Mouse (Mus musculus): ENCODE results near the gene Galc.
"Not testable (repeated sequence)": the region's sequence is repeated elsewhere in the genome, so short reads cannot be mapped to it uniquely, and the experiment has no call there.

The Galc gene

GRCm38 (mm10) chr12:98255373-98255995 is 3.8 kb downstream of the Galc start:
- no peak for DNase-seq (ENCODE audit: low spot score in 2 of 2)

- no peak for DNase-seq (ENCODE audit: low spot score in 2 of 2)
Observed at GRCm38 (mm10) chr12:98252417-98252816, 6.8 kb downstream of the Galc start.

- no peak for DNase-seq (ENCODE audit: low spot score in 2 of 2)
Observed at GRCm38 (mm10) chr12:98250327-98250726, 8.9 kb downstream of the Galc start.

DNA sequence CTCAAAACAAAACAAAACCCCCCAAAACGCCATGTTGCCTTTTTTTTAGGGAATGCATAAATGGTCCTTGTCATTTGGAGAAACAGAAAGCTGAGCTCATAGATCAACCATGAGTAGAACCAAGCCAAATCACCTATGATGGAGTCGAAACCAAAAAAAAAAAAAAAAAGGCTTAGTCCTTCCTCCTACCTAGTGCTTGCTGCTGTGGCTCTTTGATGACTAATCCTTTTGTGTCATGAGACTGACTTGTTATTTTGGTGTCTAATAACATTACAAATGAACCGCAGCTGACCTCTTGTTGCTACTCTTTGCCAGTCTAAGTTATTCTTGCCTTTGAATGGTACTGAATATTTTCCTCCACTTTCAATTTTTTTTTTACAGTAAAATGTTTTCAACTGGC is 9.6 kb downstream of the Galc start:
- no peak for DNase-seq (ENCODE audit: low spot score in 2 of 2)

DNA sequence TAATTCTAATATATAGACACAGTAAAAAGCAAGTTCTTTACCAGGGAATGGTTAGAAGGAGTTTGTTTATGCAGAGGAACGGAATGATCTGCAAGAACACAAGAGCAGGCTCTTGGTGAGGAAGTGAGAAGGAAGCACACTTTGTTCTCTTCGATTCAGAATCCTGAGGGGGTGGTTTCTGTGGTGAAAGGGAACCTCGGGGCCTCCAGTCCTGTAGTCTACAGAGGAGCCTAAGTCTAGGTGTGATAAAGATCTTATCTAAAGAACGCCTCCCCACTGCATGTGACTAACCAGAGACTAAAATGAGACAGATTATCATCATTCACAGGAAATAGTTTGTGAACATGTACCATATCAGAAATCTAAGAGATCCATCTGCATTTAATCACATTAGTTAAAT is 12.4 kb downstream of the Galc start:
- peak; percentile 36 to 40 for DNase-seq (ENCODE audit: low spot score in 2 of 2)

DNA sequence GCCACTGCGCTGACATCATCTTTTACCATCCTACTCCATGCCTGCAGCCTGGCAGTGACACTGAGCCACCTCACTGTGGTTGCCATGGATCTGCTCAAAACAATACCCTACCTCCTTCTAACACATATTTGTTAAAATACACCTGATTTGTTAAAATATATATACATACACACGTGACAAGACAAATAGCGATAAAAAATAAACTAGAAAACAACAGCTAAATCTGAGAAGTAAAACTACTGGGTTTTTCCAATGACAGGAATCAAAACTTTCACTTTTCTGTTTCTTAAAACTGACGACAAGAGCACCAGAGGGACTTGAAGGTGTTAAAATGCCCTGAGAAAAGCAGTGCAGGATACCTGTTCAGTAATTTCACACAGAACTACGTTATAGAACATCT is 14.4 kb downstream of the Galc start:
- DNase-seq (ENCODE audit: low spot score in 2 of 2) = no peak

GRCm38 (mm10) chr12:98244161-98244560 is 15.1 kb downstream of the Galc start:
- no peak for DNase-seq (ENCODE audit: low spot score in 2 of 2)

DNA sequence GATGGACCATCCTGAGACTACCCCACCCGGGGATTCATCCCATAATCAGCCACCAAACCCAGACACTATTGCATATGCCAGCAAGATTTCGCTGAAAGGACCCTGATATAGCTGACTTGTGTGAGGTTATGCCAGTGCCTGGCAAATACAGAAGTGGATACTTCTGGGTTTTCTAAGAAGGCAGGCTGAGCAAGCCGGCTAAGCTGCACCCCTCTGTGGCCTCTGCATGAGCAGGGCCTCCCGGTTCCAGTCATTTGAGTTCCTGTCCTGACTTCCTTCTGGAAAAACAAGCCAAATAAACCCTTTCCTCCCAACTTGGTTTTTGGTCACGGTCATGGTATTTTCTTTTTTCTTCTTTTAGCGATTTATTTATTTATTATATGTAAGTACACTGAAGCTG is 20.8 kb downstream of the Galc start:
- DNase-seq (ENCODE audit: low spot score in 2 of 2) = not testable (repeated sequence)

GRCm38 (mm10) chr12:98227037-98227436 is 32.2 kb downstream of the Galc start:
- DNase-seq (ENCODE audit: low spot score in 2 of 2) = no peak

DNA sequence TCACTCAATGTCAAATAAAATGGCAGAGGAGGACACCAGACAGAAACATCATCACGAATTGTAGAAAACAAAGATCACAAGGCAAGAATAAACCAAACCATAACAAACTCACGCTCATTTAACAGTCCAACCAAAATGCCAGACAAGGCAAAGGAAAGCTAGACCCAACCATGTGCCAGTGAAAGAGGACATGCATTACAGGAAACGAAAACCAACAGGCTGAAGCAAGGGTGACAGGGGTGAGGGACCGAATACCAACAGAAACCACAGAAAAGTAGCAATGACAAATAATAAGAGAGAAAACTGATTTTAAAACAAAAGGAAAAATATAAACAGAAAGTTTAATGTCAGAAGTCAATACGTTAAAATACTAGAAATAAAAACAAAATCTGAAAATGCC is 36.0 kb downstream of the Galc start:
- DNase-seq (ENCODE audit: low spot score in 2 of 2) = no peak

DNA sequence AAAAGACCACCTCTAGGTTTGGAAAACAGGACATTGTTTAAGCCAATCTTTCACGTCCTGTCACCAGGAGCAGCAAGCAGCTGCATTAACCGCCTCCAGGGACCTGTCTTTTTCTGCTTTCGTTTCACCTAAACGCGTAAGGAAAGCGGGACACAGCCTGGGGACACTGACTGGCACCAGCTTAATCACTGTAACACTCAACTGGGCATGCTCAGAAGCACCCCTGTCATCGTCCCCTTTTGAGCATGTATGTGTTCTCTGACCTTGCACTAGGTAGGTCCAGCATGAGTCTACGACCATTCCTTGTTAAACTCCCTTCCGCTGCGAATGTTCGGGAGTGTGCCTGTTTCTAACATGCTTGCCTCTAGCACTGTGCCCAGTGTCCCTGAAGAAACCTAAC is 42.8 kb downstream of the Galc start:
- no peak for DNase-seq (ENCODE audit: low spot score in 2 of 2)

DNA sequence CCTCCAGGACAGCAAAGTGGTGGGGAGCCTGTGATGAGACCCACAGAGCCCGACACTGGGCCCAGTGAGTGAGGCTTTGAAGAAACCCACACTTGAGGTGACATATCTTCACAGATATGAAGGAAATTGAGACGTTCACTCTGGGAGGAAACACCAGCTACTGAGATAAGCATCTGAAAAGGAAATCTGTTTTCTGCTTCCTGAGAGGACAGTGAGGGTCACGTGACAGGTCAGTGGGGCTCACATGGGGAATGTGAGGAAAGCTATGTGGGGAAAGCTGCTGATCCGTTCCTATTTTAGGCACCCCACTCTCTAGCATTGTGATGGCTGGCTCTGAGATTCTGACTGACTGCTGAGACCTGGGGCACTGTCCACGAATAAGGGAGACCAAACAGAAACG is 43.7 kb downstream of the Galc start:
- DNase-seq (ENCODE audit: low spot score in 2 of 2) = no peak

DNA sequence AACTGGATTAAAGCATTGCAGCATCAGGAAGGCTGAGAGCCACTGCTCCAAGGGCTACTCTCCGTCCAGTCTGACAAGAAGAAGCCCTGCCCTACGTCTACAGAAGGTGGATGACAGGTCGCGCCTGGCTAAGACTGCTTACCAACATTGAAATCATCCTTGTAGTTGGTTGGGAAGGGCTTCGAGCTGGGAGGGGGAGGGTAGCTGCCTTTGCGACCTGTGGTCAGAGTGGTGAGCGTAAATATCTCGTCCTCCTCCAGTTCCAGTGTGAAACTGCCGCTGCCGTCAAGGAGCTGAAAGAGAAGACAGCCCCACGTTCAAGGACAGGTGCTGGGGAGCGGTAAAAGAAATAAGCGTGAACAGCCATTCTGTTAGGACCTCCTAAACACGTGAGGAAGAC is 45.1 kb downstream of the Galc start:
- DNase-seq (ENCODE audit: low spot score in 2 of 2) = no peak

DNA sequence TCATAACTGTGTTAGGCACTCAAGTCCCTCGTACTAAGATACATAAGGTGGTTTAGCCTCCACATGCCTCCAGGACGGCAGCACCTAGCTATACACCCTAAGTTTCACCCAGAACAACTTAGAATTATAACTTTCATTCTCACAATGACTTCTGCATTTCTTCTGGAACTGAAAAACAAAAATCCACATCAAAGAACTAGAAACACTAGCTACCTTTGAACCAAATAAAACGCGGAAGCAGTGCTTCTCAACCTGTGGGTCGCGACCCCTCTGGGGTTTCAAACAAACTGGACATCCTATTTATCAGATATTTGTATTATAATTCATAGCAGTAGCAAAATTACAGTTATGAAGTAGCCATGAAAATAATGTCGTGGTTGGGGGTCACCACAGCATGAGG is 45.5 kb downstream of the Galc start:
- DNase-seq (ENCODE audit: low spot score in 2 of 2) = no peak

- DNase-seq (ENCODE audit: low spot score in 2 of 2) = no peak
Observed at GRCm38 (mm10) chr12:98213332-98213731, 45.9 kb downstream of the Galc start.

GRCm38 (mm10) chr12:98212457-98213175 is 46.6 kb downstream of the Galc start:
- DNase-seq (ENCODE audit: low spot score in 2 of 2) = peak in 1 of 2 experiments; percentile 26

GRCm38 (mm10) chr12:98210495-98210894 is 48.8 kb downstream of the Galc start:
- DNase-seq (ENCODE audit: low spot score in 2 of 2) = no peak

DNA sequence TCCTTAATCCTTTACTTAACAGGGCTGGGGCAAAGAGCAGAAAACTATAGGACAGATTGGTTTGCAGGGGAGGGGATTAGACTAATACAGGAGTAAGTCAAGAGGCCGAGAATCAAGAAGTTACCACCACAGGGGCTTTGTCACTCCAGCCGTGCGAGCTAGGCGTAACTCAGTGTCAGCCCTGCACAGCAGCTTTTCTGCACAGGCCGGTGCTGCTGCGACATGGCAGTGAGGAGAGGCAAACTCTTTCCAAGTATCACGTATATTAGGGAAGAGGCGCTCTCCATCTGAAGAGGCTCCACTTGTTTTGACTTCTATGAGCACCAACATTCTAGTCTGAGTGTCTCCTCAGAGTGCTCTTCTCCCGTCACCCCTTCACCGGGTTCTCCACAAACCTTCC is 51.2 kb downstream of the Galc start:
- no peak for DNase-seq (ENCODE audit: low spot score in 2 of 2)

DNA sequence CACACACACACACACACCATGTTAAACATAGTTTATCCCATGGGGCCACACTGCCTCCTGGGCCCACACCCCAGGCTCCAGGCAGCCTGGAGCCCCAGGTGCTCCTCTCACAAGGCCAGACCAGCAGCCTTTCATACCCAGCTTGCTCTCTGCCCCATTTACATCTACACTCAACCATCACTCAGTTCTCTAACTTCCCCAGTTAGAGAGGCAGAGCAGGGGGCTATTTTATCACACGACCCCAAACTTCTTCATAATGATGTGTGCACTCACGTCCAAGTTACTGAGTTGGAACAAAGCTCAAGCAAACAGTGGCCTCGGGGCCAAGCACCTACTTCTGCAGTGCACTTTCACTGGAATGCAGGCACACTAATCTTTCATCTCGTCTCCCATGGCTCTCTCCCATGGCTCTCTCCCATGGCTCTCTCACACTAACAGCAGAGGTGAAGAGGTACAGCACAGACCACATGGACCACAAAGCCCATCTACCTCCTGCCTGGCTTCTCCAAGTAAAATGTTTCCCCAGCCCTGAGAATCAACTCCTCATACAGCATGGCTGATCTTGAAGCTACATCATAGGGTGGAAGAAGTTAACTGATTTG is 53.7 kb downstream of the Galc start:
- DNase-seq (ENCODE audit: low spot score in 2 of 2) = no peak

DNA sequence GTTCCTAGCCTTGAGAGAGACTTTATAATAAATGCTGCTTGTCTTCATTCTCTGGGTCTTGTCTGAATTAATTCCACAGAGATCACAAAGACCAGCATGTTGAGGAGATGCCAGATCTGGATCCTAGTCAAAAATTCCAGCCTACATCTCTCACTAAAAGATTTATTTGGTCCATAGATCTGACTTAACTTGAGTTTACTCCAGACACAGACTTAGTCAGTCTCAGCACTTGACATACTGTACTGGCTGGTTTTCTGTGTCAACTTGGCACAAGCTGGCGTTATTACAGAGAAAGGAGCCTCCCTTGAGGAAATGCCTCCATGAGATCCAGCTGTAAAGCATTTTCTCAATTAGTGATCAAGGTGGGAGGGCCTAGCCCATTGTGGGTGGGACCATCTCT is 61.9 kb downstream of the Galc start:
- DNase-seq (ENCODE audit: low spot score in 2 of 2) = no peak

DNA sequence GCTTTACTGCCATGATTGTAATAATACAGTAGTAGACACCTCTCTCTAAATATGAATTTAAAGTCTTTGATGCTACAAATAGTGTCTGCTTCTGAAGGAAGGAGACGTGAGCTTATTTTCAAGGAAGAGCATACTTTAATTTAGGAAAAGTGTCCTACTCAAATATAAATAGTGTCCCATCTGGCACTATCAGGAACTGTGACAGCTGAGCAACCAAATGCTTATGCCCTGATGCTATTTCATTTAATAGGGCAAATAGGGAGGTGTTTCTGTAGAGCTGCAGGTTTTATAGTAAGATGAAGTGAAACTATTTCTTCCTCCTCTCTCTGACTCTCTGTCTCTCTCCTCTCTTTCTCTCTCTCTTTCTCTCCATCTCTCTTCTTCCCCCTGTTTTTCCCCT is 69.1 kb downstream of the Galc start:
- no peak for DNase-seq (ENCODE audit: low spot score in 2 of 2)

DNA sequence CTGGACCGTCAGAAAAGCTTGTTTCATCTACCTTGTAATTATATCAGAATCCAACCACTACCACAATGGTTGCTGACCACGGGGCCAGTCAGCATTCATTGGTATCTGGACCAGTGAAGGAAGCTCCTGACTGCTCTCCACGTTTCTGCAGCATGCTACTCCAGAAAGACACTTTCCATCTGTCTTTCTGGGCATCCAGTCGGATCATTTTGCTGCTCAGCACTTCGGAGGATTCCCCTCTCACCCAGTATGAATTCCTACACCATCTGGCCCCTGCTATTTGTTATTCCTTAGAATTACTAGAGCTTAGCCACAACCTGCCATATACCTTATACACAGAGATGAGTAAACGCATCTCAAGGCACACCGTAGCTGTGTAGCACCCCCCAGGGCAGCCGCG is 70.2 kb downstream of the Galc start:
- no peak for DNase-seq (ENCODE audit: low spot score in 2 of 2)

GRCm38 (mm10) chr12:98187186-98187899 is 71.9 kb downstream of the Galc start:
- no peak for DNase-seq (ENCODE audit: low spot score in 2 of 2)

All from thymus, postnatal 10 days (tissue).